Mouse (Mus musculus): ENCODE data around the gene Ccdc189. TPM values are rescaled to one million over a fixed set of nuclear protein-coding genes. Genes with fewer than 3 reads are reported as not detected.

Ccdc189 gene
- total and polyA plus RNA-seq, 3 experiments: 4.2 to 6.9 TPM; not detected in 1

GRCm38 (mm10) chr7:127613501-127613900 is 25.1 kb upstream of the Ccdc189 start:
- Histone ChIP-seq H3K9ac (ENCODE audit: control insufficient read depth, low read depth, low read length, poor library complexity, severe bottlenecking) (no peak overlapping the region), H3K4me1 (ENCODE audit: control insufficient read depth in 1 of 2, insufficient read depth in 2 of 2, low read length in 2 of 2) (peaks cover 0 to 16% of the 10 kb centered on the region in 2 experiments; a peak in 3 of 4 replicates), H3K27me3 (ENCODE audit: control insufficient read depth in 1 of 2, insufficient read depth in 2 of 2, low read length in 2 of 2) (no peaks in the 10 kb centered on the region), H3K4me3 (ENCODE audit: control insufficient read depth in 1 of 2, insufficient read depth in 1 of 2, low read depth in 2 of 2, low read length in 2 of 2) (no peak overlapping the region), H3K36me3 (ENCODE audit: control insufficient read depth in 1 of 2, insufficient read depth in 2 of 2, low read length in 2 of 2) (peaks cover 0 to 8% of the 10 kb centered on the region in 2 experiments; a peak in 2 of 4 replicates), H3K27ac (ENCODE audit: control insufficient read depth, low read depth, low read length) (no peak overlapping the region), H3K79me2 (ENCODE audit: control insufficient read depth, insufficient read depth, low read length, poor library complexity) (peaks cover 23% of the 10 kb centered on the region), H3K9me3 (replicated peaks; ENCODE audit: insufficient read depth, low read length) (no peaks in the 10 kb centered on the region)
- no peak for DNase-seq (ENCODE audit: low read depth, low spot score)
- TF ChIP-seq POLR2AphosphoS2 (IDR thresholded peaks at IDR 0.05; ENCODE audit: low read length) (no peak), RAD21 (IDR thresholded peaks at IDR 0.05; ENCODE audit: low read depth, low read length) (no peak), SIN3A (IDR thresholded peaks at IDR 0.05; ENCODE audit: low read length) (no peak), MYC (IDR thresholded peaks at IDR 0.05; ENCODE audit: low read depth, low read length) (no peak), HCFC1 (IDR thresholded peaks at IDR 0.05; ENCODE audit: low read depth, low read length) (no peak), ELF1 (IDR thresholded peaks at IDR 0.05; ENCODE audit: low read depth, low read length) (no peak), BHLHE40 (IDR thresholded peaks at IDR 0.05; ENCODE audit: borderline replicate concordance, low read depth, low read length) (no peak), ETS1 (IDR thresholded peaks at IDR 0.05; ENCODE audit: low read depth, low read length) (no peak), ZKSCAN1 (IDR thresholded peaks at IDR 0.05; ENCODE audit: low read depth, low read length) (no peak), MXI1 (IDR thresholded peaks at IDR 0.05; ENCODE audit: low read depth, low read length) (no peak), UBTF (IDR thresholded peaks at IDR 0.05; ENCODE audit: borderline replicate concordance, insufficient read depth, low read depth, low read length) (no peak), SMC3 (IDR thresholded peaks at IDR 0.05; ENCODE audit: low read depth, low read length) (no peak), NELFE (IDR thresholded peaks at IDR 0.05; ENCODE audit: low read depth, low read length) (no peak), TAL1 (IDR thresholded peaks at IDR 0.05; ENCODE audit: low read length) (no peak), NRF1 (IDR thresholded peaks at IDR 0.05; ENCODE audit: insufficient read depth, low read depth, low read length, poor library complexity, severe bottlenecking) (no peak)

GRCm38 (mm10) chr7:127611561-127611960 is 23.2 kb upstream of the Ccdc189 start:
- peaks cover 23% of the 10 kb centered on the region for H3K79me2 ChIP-seq (ENCODE audit: control insufficient read depth, insufficient read depth, low read length, poor library complexity)
- no peak overlapping the region for H3K27ac ChIP-seq (ENCODE audit: control insufficient read depth, low read depth, low read length)
- no peaks in the 10 kb centered on the region for H3K27me3 ChIP-seq (ENCODE audit: control insufficient read depth in 1 of 2, insufficient read depth in 2 of 2, low read length in 2 of 2)
- no peak overlapping the region for H3K9ac ChIP-seq (ENCODE audit: control insufficient read depth, low read depth, low read length, poor library complexity, severe bottlenecking)
- H3K9me3 ChIP-seq (replicated peaks; ENCODE audit: insufficient read depth, low read length): no peaks in the 10 kb centered on the region
- H3K4me1 ChIP-seq (ENCODE audit: control insufficient read depth in 1 of 2, insufficient read depth in 2 of 2, low read length in 2 of 2): peaks cover 0 to 13% of the 10 kb centered on the region in 2 experiments; a peak in 2 of 4 replicates
- no peak for TF ChIP-seq ZC3H11A (IDR thresholded peaks at IDR 0.05; ENCODE audit: low read depth, low read length)
- no peak overlapping the region for H3K4me3 ChIP-seq (ENCODE audit: control insufficient read depth in 1 of 2, insufficient read depth in 1 of 2, low read depth in 2 of 2, low read length in 2 of 2)
- DNase-seq (ENCODE audit: low read depth, low spot score): no peak
- peaks cover 0 to 8% of the 10 kb centered on the region in 2 experiments; a peak in 2 of 4 replicates for H3K36me3 ChIP-seq (ENCODE audit: control insufficient read depth in 1 of 2, insufficient read depth in 2 of 2, low read length in 2 of 2)
